Mouse (Mus musculus): Measurements from ENCODE around the gene Klhl29. TPM values are rescaled to one million over a fixed set of nuclear protein-coding genes. Genes with fewer than 3 reads are reported as not detected.

The Klhl29 gene
- polyA plus RNA-seq, 1 experiment from 2014 or later, result 3.4 TPM

DNA sequence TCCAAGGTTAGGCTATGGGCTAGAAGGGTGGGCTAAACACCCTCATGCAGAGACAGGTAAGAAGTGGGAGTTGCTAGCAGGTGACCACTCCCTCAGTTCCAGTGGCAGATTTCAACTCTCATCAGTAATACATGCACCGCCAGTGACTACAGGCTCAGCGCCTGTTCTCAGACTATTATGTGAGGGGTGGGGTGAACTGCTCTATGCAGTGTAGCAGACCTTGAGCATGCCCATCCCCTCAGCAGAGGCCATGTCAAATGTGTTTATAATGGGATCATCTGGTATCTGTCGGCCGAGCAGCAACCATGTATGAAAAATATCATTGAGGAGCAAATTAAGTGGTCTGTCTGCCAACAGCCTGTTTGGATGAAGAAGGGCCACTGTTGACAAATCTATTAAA lies 72.4 kb downstream of the Klhl29 start:
- Histone ChIP-seq H3K27ac (ENCODE audit: low read length) (no peak overlapping the region), H3K4me2 (replicated peaks; ENCODE audit: low read depth, low read length) (no peak overlapping the region), H3K9ac (replicated peaks; ENCODE audit: low read depth, low read length) (no peak overlapping the region), H3K9me3 (ENCODE audit: control insufficient read depth, low read depth, low read length) (no peaks in the 10 kb centered on the region), H3K4me3 (ENCODE audit: low read depth, low read length) (no peak overlapping the region), H3K27me3 (ENCODE audit: control insufficient read depth, insufficient read depth, low read length) (no peaks in the 10 kb centered on the region), H3K4me1 (ENCODE audit: control insufficient read depth, insufficient read depth, low read length) (no peaks in the 10 kb centered on the region; the same call in 1 of the 2 replicates), H3K36me3 (ENCODE audit: control insufficient read depth, insufficient read depth, low read length) (no peaks in the 10 kb centered on the region)
- no peak for ATAC-seq (ENCODE audit: insufficient number of reproducible peaks, insufficient read depth, low FRiP score, low read depth)
- WGBS, result 63% methylated on average over 4 of the region's 4 CpGs

- peaks cover under 1% of the 10 kb centered on the region; the same call in 1 of the 2 replicates for H3K4me1 ChIP-seq (ENCODE audit: control insufficient read depth, insufficient read depth, low read length)
- no peak overlapping the region for H3K4me2 ChIP-seq (replicated peaks; ENCODE audit: low read depth, low read length)
- H3K27me3 ChIP-seq (ENCODE audit: control insufficient read depth, insufficient read depth, low read length), result no peaks in the 10 kb centered on the region
- WGBS, result 69% methylated on average over 5 of the region's 5 CpGs
- no peaks in the 10 kb centered on the region for H3K36me3 ChIP-seq (ENCODE audit: control insufficient read depth, insufficient read depth, low read length)
- H3K4me3 ChIP-seq (ENCODE audit: low read depth, low read length), result no peak overlapping the region
- ATAC-seq (ENCODE audit: insufficient number of reproducible peaks, insufficient read depth, low FRiP score, low read depth), result no peak
- no peak overlapping the region for H3K27ac ChIP-seq (ENCODE audit: low read length)
- H3K9me3 ChIP-seq (ENCODE audit: control insufficient read depth, low read depth, low read length), result no peaks in the 10 kb centered on the region
- no peak overlapping the region for H3K9ac ChIP-seq (replicated peaks; ENCODE audit: low read depth, low read length)
Observed at GRCm38 (mm10) chr12:5301841-5302240, 73.6 kb downstream of the Klhl29 start.

DNA sequence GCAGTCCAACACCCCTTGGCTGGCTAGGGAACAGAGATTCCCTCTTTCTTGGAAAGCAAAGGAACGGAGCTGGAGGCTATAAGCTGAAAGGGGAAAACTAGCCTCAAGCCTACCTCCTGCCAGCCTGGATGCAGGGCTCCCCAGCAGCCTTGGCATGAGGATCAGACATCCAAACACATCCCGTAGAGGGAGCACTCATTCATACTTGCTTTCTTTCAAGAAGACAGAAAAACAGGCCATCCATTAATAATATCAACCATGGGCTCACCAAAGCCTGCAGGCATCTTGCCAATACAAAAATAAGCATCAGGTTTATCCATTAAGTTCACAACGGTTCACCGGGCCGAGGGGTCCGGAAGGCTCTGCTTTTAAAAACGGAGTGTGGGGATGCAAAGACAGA lies 79.1 kb downstream of the Klhl29 start:
- H3K27me3 ChIP-seq (ENCODE audit: control insufficient read depth, insufficient read depth, low read length), result no peaks in the 10 kb centered on the region
- no peak for ATAC-seq (ENCODE audit: insufficient number of reproducible peaks, insufficient read depth, low FRiP score, low read depth)
- 47% methylated on average over 7 of the region's 7 CpGs for WGBS

GRCm38 (mm10) chr12:5292316-5292715 lies 83.2 kb downstream of the Klhl29 start:
- Histone ChIP-seq H3K9me3 (ENCODE audit: control insufficient read depth, low read depth, low read length) (no peaks in the 10 kb centered on the region), H3K36me3 (ENCODE audit: control insufficient read depth, insufficient read depth, low read length) (no peaks in the 10 kb centered on the region), H3K27me3 (ENCODE audit: control insufficient read depth, insufficient read depth, low read length) (no peaks in the 10 kb centered on the region), H3K4me2 (replicated peaks; ENCODE audit: low read depth, low read length) (no peak overlapping the region), H3K4me3 (ENCODE audit: low read depth, low read length) (no peak overlapping the region), H3K4me1 (ENCODE audit: control insufficient read depth, insufficient read depth, low read length) (0 out of 2 replicates have a peak, but pooled peaks cover 6% of the 10 kb centered on the region), H3K9ac (replicated peaks; ENCODE audit: low read depth, low read length) (no peak overlapping the region), H3K27ac (ENCODE audit: low read length) (no peak overlapping the region)
- no peak for ATAC-seq (ENCODE audit: insufficient number of reproducible peaks, insufficient read depth, low FRiP score, low read depth)
- 81% methylated on average over 7 of the region's 7 CpGs for WGBS

More for the DNA sequence above, 79.1 kb downstream of the Klhl29 start:
- Histone ChIP-seq H3K4me1 (ENCODE audit: control insufficient read depth, insufficient read depth, low read length) (peaks cover 6% of the 10 kb centered on the region; the same call in 1 of the 2 replicates), H3K4me2 (replicated peaks; ENCODE audit: low read depth, low read length) (no peak overlapping the region), H3K9me3 (ENCODE audit: control insufficient read depth, low read depth, low read length) (no peaks in the 10 kb centered on the region), H3K27ac (ENCODE audit: low read length) (no peak overlapping the region), H3K9ac (replicated peaks; ENCODE audit: low read depth, low read length) (no peak overlapping the region), H3K36me3 (ENCODE audit: control insufficient read depth, insufficient read depth, low read length) (no peaks in the 10 kb centered on the region), H3K4me3 (ENCODE audit: low read depth, low read length) (no peak overlapping the region)

- Histone ChIP-seq H3K9ac (replicated peaks; ENCODE audit: low read depth, low read length) (no peak overlapping the region), H3K4me1 (ENCODE audit: control insufficient read depth, insufficient read depth, low read length) (no peaks in the 10 kb centered on the region), H3K4me2 (replicated peaks; ENCODE audit: low read depth, low read length) (no peak overlapping the region), H3K27me3 (ENCODE audit: control insufficient read depth, insufficient read depth, low read length) (no peaks in the 10 kb centered on the region), H3K27ac (ENCODE audit: low read length) (no peak overlapping the region), H3K4me3 (ENCODE audit: low read depth, low read length) (no peak overlapping the region), H3K9me3 (ENCODE audit: control insufficient read depth, low read depth, low read length) (no peaks in the 10 kb centered on the region), H3K36me3 (ENCODE audit: control insufficient read depth, insufficient read depth, low read length) (no peaks in the 10 kb centered on the region; the same call in 1 of the 2 replicates)
- ATAC-seq (ENCODE audit: insufficient number of reproducible peaks, insufficient read depth, low FRiP score, low read depth), result no peak
- 87% methylated on average over 11 of the region's 11 CpGs for WGBS
Observed at GRCm38 (mm10) chr12:5285579-5285978, 89.9 kb downstream of the Klhl29 start.

GRCm38 (mm10) chr12:5284961-5285360 lies 90.5 kb downstream of the Klhl29 start:
- ATAC-seq (ENCODE audit: insufficient number of reproducible peaks, insufficient read depth, low FRiP score, low read depth), result no peak
- no peak overlapping the region for H3K27ac ChIP-seq (ENCODE audit: low read length)
- H3K27me3 ChIP-seq (ENCODE audit: control insufficient read depth, insufficient read depth, low read length), result no peaks in the 10 kb centered on the region
- no peaks in the 10 kb centered on the region; the same call in 1 of the 2 replicates for H3K36me3 ChIP-seq (ENCODE audit: control insufficient read depth, insufficient read depth, low read length)
- H3K4me2 ChIP-seq (replicated peaks; ENCODE audit: low read depth, low read length), result no peak overlapping the region
- 0 out of 2 replicates have a peak, but pooled peaks cover under 1% of the 10 kb centered on the region for H3K4me1 ChIP-seq (ENCODE audit: control insufficient read depth, insufficient read depth, low read length)
- H3K4me3 ChIP-seq (ENCODE audit: low read depth, low read length), result no peak overlapping the region
- no peak overlapping the region for H3K9ac ChIP-seq (replicated peaks; ENCODE audit: low read depth, low read length)
- H3K9me3 ChIP-seq (ENCODE audit: control insufficient read depth, low read depth, low read length), result no peaks in the 10 kb centered on the region
- 87% methylated on average over 6 of the region's 6 CpGs for WGBS

DNA sequence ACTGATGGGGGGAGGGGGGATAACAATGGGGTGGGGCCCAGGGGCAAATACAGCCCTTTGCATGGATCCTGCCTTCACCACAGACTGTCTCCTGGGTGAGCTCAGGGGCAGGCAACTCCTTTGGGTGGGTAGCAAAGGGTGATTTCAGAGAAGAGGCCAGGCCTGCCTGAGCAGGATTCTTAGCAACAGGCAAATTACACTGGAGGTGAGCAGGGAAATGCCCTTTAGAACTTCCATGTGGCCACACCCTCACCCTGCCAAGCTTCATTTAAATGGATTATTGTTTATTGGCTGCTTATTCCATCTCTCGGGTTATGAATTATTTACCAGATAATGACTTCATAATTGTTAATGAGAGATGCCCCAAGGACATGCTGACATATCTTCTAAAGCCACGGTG lies 91.8 kb downstream of the Klhl29 start:
- H3K9me3 ChIP-seq (ENCODE audit: control insufficient read depth, low read depth, low read length), result no peaks in the 10 kb centered on the region
- WGBS, result 79% methylated on average over 2 of the region's 2 CpGs
- 0 out of 2 replicates have a peak, but pooled peaks cover 5% of the 10 kb centered on the region for H3K4me1 ChIP-seq (ENCODE audit: control insufficient read depth, insufficient read depth, low read length)

GRCm38 (mm10) chr12:5282611-5283010 lies 92.9 kb downstream of the Klhl29 start:
- WGBS, result 70% methylated on average over 2 of the region's 2 CpGs

More for the DNA sequence above, 91.8 kb downstream of the Klhl29 start:
- no peak overlapping the region for H3K9ac ChIP-seq (replicated peaks; ENCODE audit: low read depth, low read length)
- no peaks in the 10 kb centered on the region for H3K27me3 ChIP-seq (ENCODE audit: control insufficient read depth, insufficient read depth, low read length)
- ATAC-seq (ENCODE audit: insufficient number of reproducible peaks, insufficient read depth, low FRiP score, low read depth), result no peak
- no peaks in the 10 kb centered on the region; the same call in 1 of the 2 replicates for H3K36me3 ChIP-seq (ENCODE audit: control insufficient read depth, insufficient read depth, low read length)
- H3K4me2 ChIP-seq (replicated peaks; ENCODE audit: low read depth, low read length), result no peak overlapping the region
- H3K27ac ChIP-seq (ENCODE audit: low read length), result no peak overlapping the region
- H3K4me3 ChIP-seq (ENCODE audit: low read depth, low read length), result no peak overlapping the region

GRCm38 (mm10) chr12:5279873-5280272 lies 95.6 kb downstream of the Klhl29 start:
- WGBS, result 15% methylated on average over 1 of the region's 1 CpGs
- H3K9ac ChIP-seq (replicated peaks; ENCODE audit: low read depth, low read length), result no peak overlapping the region
- no peak overlapping the region for H3K4me3 ChIP-seq (ENCODE audit: low read depth, low read length)
- H3K27me3 ChIP-seq (ENCODE audit: control insufficient read depth, insufficient read depth, low read length), result no peaks in the 10 kb centered on the region
- no peak for ATAC-seq (ENCODE audit: insufficient number of reproducible peaks, insufficient read depth, low FRiP score, low read depth)
- H3K27ac ChIP-seq (ENCODE audit: low read length), result no peak overlapping the region
- no peak overlapping the region for H3K4me2 ChIP-seq (replicated peaks; ENCODE audit: low read depth, low read length)
- no peaks in the 10 kb centered on the region for H3K9me3 ChIP-seq (ENCODE audit: control insufficient read depth, low read depth, low read length)
- no peaks in the 10 kb centered on the region; the same call in 1 of the 2 replicates for H3K36me3 ChIP-seq (ENCODE audit: control insufficient read depth, insufficient read depth, low read length)
- peaks cover 24% of the 10 kb centered on the region for H3K4me1 ChIP-seq (ENCODE audit: control insufficient read depth, insufficient read depth, low read length)

More at GRCm38 (mm10) chr12:5282611-5283010, 92.9 kb downstream of the Klhl29 start:
- no peaks in the 10 kb centered on the region; the same call in 1 of the 2 replicates for H3K36me3 ChIP-seq (ENCODE audit: control insufficient read depth, insufficient read depth, low read length)
- ATAC-seq (ENCODE audit: insufficient number of reproducible peaks, insufficient read depth, low FRiP score, low read depth), result no peak
- 0 out of 2 replicates have a peak, but pooled peaks cover 5% of the 10 kb centered on the region for H3K4me1 ChIP-seq (ENCODE audit: control insufficient read depth, insufficient read depth, low read length)
- no peak overlapping the region for H3K4me2 ChIP-seq (replicated peaks; ENCODE audit: low read depth, low read length)
- no peak overlapping the region for H3K4me3 ChIP-seq (ENCODE audit: low read depth, low read length)
- H3K9ac ChIP-seq (replicated peaks; ENCODE audit: low read depth, low read length), result no peak overlapping the region
- no peak overlapping the region for H3K27ac ChIP-seq (ENCODE audit: low read length)
- no peaks in the 10 kb centered on the region for H3K27me3 ChIP-seq (ENCODE audit: control insufficient read depth, insufficient read depth, low read length)
- no peaks in the 10 kb centered on the region for H3K9me3 ChIP-seq (ENCODE audit: control insufficient read depth, low read depth, low read length)
